Mouse (Mus musculus) heart, embryonic 11.5 days (tissue): ENCODE data around the gene Art3. TPM values are rescaled to one million over a fixed set of nuclear protein-coding genes. Genes with fewer than 3 reads are reported as not detected.

Experiments used
- ATAC-seq: fragments of 200-750 bp; cut with Nextera tagmentation; replicated peaks from 2 replicates; pipeline ENCODE4 v1.8.0; 2017; ENCODE audit warnings: moderate library complexity; ENCODE audit not compliant: insufficient number of reproducible peaks, low FRiP score, low TSS enrichment
- H3K27ac ChIP-seq: fragments of 300-500 bp; sonication (generic); 2 replicates; pipeline ENCODE4 v1.5.1; 2014; ENCODE audit warnings: mild to moderate bottlenecking, low read depth, low read length
- H3K27me3 ChIP-seq: fragments of 300-500 bp; sonication (generic); 2 replicates; pipeline ENCODE4 v1.6.1; 2014; ENCODE audit warnings: mild to moderate bottlenecking, low read length, mixed read lengths; ENCODE audit not compliant: control insufficient read depth, insufficient read depth
- H3K36me3 ChIP-seq: fragments of 300-500 bp; sonication (generic); 2 replicates; pipeline ENCODE4 v1.6.1; 2014; ENCODE audit warnings: mild to moderate bottlenecking, low read length, moderate library complexity, mixed read lengths; ENCODE audit not compliant: control insufficient read depth, insufficient read depth
- H3K4me1 ChIP-seq: fragments of 300-500 bp; sonication (generic); 2 replicates; pipeline ENCODE4 v1.6.1; 2014; ENCODE audit warnings: low read length; ENCODE audit not compliant: control insufficient read depth, insufficient read depth
- H3K4me2 ChIP-seq: fragments of 300-500 bp; sonication (generic); 2 replicates; pipeline ENCODE4 v1.6.1; 2014; ENCODE audit warnings: mild to moderate bottlenecking, moderate library complexity
- H3K4me3 ChIP-seq: fragments of 300-500 bp; sonication (generic); 2 replicates; pipeline ENCODE4 v1.5.1; 2014; ENCODE audit warnings: low read depth, low read length
- H3K9ac ChIP-seq: fragments of 300-500 bp; sonication (generic); 2 replicates; pipeline ENCODE4 v1.6.1; 2014; ENCODE audit warnings: mild to moderate bottlenecking, low read depth, low read length, moderate library complexity
- H3K9me3 ChIP-seq: fragments of 300-500 bp; sonication (generic); replicated peaks from 2 replicates; pipeline ENCODE4 v1.6.1; 2016; ENCODE audit warnings: low read length; ENCODE audit not compliant: control insufficient read depth
- WGBS: fragments of 180-500 bp; shearing (Covaris S2); extraction: QIAGEN DNeasy Blood & Tissue Kit; methylation state at CpG from one replicate; pipeline ENCODE4 v1.1.7; 2014; ENCODE audit not compliant: insufficient replicate concordance; 5-methylcytosine and 5-hydroxymethylcytosine counted together
- microRNA-seq: library from miRNA; unstranded; fragments of <30 nt; microRNA quantifications from one replicate; pipeline ENCODE4, GENCODE M21; 2016; ENCODE audit warnings: borderline number of aligned reads
- polyA plus RNA-seq: library from polyadenylated mRNA; unstranded; fragments of >200 nt; fragmentation: Nextera tagmentation; extraction: Ambion mirVana; gene quantifications from 2 replicates; pipeline ENCODE4 v1.2.1, GENCODE M21; 2014

The Art3 gene
- polyA plus RNA-seq, 1 experiment from 2014 or later: 37.6 TPM

GRCm38 (mm10) chr5:92446736-92447135, 115.1 kb downstream of the Art3 start:
- no peak overlapping the region for H3K27ac ChIP-seq
- 86% methylated on average over 5 of the region's 5 CpGs for WGBS
- no peak overlapping the region for H3K4me2 ChIP-seq
- peaks cover 15% of the 10 kb centered on the region for H3K4me1 ChIP-seq
- no peak overlapping the region for H3K4me3 ChIP-seq
- H3K9me3 ChIP-seq: no peaks in the 10 kb centered on the region
- peaks cover 8% of the 10 kb centered on the region for H3K36me3 ChIP-seq
- no peaks in the 10 kb centered on the region for H3K27me3 ChIP-seq
- ATAC-seq: no peak
- H3K9ac ChIP-seq: no peak overlapping the region

- H3K9ac ChIP-seq: no peak overlapping the region
- H3K36me3 ChIP-seq: peaks cover 8% of the 10 kb centered on the region; the same call in 1 of the 2 replicates
- no peaks in the 10 kb centered on the region for H3K9me3 ChIP-seq
- H3K4me3 ChIP-seq: no peak overlapping the region
- WGBS: 91% methylated on average over 5 of the region's 5 CpGs
- no peak overlapping the region for H3K27ac ChIP-seq
- no peak for ATAC-seq
- no peaks in the 10 kb centered on the region for H3K27me3 ChIP-seq
- H3K4me1 ChIP-seq: peaks cover 11% of the 10 kb centered on the region
- H3K4me2 ChIP-seq: no peak overlapping the region
These were observed 121.2 kb downstream of the Art3 start for GRCm38 (mm10) chr5:92452876-92453275.

GRCm38 (mm10) chr5:92457410-92457809, 125.8 kb downstream of the Art3 start:
- H3K27ac ChIP-seq: no peak overlapping the region
- no peak overlapping the region for H3K4me2 ChIP-seq
- H3K4me3 ChIP-seq: no peak overlapping the region
- H3K9ac ChIP-seq: no peak overlapping the region
- ATAC-seq: no peak
- no peaks in the 10 kb centered on the region for H3K27me3 ChIP-seq
- H3K36me3 ChIP-seq: peaks cover 5% of the 10 kb centered on the region; the same call in 1 of the 2 replicates
- WGBS: 58% methylated on average over 2 of the region's 2 CpGs
- peaks cover 3% of the 10 kb centered on the region for H3K4me1 ChIP-seq
- no peaks in the 10 kb centered on the region for H3K9me3 ChIP-seq

GRCm38 (mm10) chr5:92458726-92459125, 127.1 kb downstream of the Art3 start:
- Histone ChIP-seq H3K4me2 (no peak overlapping the region), H3K36me3 (no peaks in the 10 kb centered on the region; the same call in 1 of the 2 replicates), H3K27ac (no peak overlapping the region), H3K9ac (no peak overlapping the region), H3K4me1 (peaks cover 3% of the 10 kb centered on the region), H3K4me3 (no peak overlapping the region), H3K9me3 (no peaks in the 10 kb centered on the region), H3K27me3 (no peaks in the 10 kb centered on the region)
- no peak for ATAC-seq
- WGBS: 57% methylated on average over 5 of the region's 5 CpGs

- no peak for ATAC-seq
- Histone ChIP-seq H3K9me3 (no peaks in the 10 kb centered on the region), H3K27me3 (no peaks in the 10 kb centered on the region), H3K4me2 (no peak overlapping the region), H3K36me3 (no peaks in the 10 kb centered on the region), H3K4me3 (no peak overlapping the region), H3K27ac (no peak overlapping the region), H3K4me1 (peaks cover under 1% of the 10 kb centered on the region; the same call in 1 of the 2 replicates), H3K9ac (no peak overlapping the region)
- WGBS: 20% methylated on average over 5 of the region's 5 CpGs
These were observed 129.7 kb downstream of the Art3 start for GRCm38 (mm10) chr5:92461321-92461720.

Small RNA genes within 50 kb of the gene (microRNA-seq; reads per million reads assigned to microRNA genes)
- gene Mir6415: not detected

Other genes starting within 250 kb of the Art3 start
- gene G3bp2, start 248.1 kb upstream of the Art3 start, polyA plus RNA-seq: 177 and 181 TPM in 2 replicates
- gene Uso1, start 193.9 kb upstream of the Art3 start, polyA plus RNA-seq: 25.9 and 26.7 TPM in 2 replicates
- not detected in 2 replicates for gene U90926, start 116.4 kb upstream of the Art3 start, polyA plus RNA-seq
- gene Ppef2, start 75.5 kb upstream of the Art3 start, polyA plus RNA-seq: 0.26 TPM in 1 of 2 replicates, not detected in the other
- 6.9 and 8.4 TPM in 2 replicates for gene Naaa, start 53.7 kb upstream of the Art3 start, polyA plus RNA-seq
- gene Sdad1, start 21.3 kb upstream of the Art3 start, polyA plus RNA-seq: 24.7 and 30.5 TPM in 2 replicates
- not detected in 2 replicates for gene Cxcl9, start 3.7 kb upstream of the Art3 start, polyA plus RNA-seq
- gene Cxcl10, start 17.1 kb downstream of the Art3 start, polyA plus RNA-seq: 0.72 TPM in 1 of 2 replicates, not detected in the other
- gene Nup54, start 103.4 kb downstream of the Art3 start, polyA plus RNA-seq: 45.7 and 50.7 TPM in 2 replicates
- gene Scarb2, start 175.0 kb downstream of the Art3 start, polyA plus RNA-seq: 11.8 and 12.0 TPM in 2 replicates
- not detected in 2 replicates for gene Fam47e, start 223.2 kb downstream of the Art3 start, polyA plus RNA-seq